Mouse (Mus musculus): ENCODE data around the gene Aim2.

DNA sequence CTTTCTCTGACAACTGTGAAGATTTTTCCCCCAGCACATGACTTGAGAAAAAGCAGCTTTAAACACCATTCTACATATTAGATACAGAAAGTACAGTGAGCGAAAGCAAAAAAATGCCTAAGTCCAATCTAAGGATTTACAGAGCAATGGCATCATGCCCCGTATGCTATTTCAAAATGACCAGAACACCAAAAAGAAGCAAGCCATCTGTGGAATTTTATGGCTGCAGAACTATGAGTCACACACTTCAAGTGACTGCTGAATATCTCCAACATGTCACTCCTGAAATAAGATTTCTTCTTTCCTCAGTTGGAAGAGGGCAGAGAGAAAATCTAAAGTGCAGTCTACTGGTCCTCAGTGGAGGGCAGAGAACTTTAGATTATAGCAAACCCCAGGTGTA, 12.8 kb downstream of the Aim2 start:
- TF ChIP-seq CTCF (IDR thresholded peaks at IDR 0.05; ENCODE audit: low read depth) (no peak), EP300 (IDR thresholded peaks at IDR 0.05; ENCODE audit: low read depth) (no peak)

All from liver, postnatal 0 days (tissue).